Mouse (Mus musculus) megakaryocyte, embryonic 14.5 days (primary cell): ENCODE measurements around the gene Klf13.

Experiments used
- FLI1 ChIP-seq: IDR thresholded peaks from 2 replicates; pipeline ENCODE4 v1.6.1; 2012; ENCODE audit warnings: low read length, inconsistent platforms, mixed read lengths
- GATA1 ChIP-seq: IDR thresholded peaks from 3 replicates; pipeline ENCODE4 v1.6.1; 2012; ENCODE audit warnings: mixed read lengths, low read length, inconsistent platforms, borderline replicate concordance

- TF ChIP-seq GATA1 (no peak), FLI1 (no peak)
Measured at GRCm38 (mm10) chr7:63911383-63912233, 27.1 kb downstream of the Klf13 start.
